Mouse (Mus musculus) monocyte, adult 2 months (primary cell): ENCODE results near the gene Pcca.
A peak's percentile ranks its signal among the peaks of the same experiment; 100 is the strongest.

Experiments
- DNase-seq, 2 experiments: peaks; one replicate each; pipeline ENCODE4 v3.0.0; 2022; ENCODE audit warnings: low spot score in 2 of 2, low read depth in 1 of 2

The Pcca gene

DNA sequence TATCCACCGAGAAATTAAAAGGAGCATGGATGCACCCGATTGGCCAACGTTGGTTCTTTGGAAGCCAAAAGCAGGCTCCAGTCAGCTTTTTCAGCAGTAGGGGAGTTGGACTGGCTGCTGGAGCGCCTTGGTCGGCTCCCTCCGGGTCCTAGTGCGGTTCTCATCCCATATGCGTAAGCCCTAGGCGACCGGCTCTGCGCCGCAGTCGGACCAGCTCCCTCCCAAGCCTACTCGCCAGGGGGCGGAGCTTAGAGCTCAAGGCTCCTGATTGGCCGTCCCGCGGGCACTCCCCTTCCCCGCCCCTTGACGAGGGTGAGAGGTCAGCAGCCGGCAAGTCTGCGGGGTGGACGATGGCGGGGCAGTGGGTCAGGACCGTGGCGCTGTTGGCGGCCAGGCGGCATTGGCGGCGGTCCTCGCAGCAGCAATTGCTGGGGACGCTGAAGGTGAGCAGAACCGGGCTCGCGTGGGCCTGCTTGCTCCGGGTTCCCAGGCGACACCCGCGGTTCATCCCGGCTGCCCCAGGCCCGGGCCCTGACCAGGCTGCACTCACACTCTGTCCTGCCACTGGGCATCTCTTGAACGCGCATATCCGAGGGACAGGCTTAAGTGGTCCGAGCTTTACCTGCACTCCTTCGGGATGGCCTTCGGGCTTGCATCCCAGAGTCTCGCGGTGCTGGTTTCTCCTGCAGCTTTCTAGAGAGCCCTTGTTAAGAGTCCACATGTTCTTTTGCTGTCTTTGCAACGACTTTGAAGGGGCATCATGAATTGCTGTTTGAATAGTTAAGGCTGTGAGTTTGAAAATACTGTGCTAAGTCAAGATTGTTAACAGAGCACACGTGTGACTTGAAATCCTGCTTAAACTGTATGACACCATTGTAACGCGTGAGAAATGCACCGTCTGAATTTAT, at the start of gene Pcca:
Pcca (plus strand) TSS at position 308 of the 908 bp plus-strand sequence.
- peak; percentile 88 to 93 for DNase-seq

DNA sequence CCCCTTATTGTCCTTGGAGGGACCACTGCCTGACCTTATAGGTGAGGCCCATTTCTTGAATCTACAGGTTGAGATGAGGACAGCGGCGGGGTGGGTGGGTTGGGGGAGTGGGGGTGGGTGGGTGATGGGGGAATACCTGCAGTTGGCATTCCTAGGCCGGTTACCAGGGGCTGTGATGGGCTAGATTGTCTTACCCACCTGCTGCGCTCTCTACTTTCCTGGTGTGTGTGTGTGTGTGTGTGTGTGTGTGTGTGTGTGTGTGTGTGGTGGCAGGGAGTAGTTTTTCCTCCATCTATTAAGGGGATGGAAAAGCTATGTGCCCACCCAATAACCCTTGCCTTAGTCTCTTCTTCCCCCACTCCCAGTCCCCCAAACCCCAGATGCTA, 49.7 kb upstream of the Pcca start:
- DNase-seq = no peak

DNA sequence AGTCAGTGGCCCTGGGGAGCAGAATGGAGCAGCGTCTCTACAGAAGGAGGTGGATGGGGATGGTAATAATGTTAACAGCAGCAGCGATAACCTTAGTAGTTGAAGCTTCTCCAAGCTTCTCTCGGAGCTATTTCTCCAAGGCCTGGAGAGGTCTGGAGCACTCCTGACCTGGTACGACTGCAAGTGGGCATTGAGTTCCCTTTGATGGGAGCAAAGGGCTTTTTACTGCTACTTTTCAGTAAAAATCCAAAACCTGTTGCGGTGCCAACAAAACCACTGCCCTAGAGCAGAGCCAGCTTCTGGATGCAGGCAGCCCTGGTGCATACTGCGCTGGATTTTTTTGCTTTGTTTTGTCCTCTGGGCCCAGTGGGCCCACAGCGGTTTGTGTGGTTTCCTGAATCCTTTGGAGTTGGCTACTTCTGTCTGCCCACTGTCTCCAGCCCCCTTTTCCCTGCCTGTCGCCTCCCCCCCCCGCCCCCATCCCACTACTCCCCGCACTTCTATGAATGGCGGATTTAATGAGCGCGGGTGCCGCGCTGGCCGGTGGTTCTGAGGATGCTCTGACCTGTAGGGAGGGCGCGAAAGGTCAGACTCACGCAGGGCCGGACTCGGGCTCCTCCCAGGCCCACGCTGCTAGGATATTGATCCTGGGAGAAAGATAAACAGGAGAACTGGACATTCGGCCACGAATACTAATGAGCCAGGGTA, 49.1 kb upstream of the Pcca start:
- DNase-seq = no peak

DNA sequence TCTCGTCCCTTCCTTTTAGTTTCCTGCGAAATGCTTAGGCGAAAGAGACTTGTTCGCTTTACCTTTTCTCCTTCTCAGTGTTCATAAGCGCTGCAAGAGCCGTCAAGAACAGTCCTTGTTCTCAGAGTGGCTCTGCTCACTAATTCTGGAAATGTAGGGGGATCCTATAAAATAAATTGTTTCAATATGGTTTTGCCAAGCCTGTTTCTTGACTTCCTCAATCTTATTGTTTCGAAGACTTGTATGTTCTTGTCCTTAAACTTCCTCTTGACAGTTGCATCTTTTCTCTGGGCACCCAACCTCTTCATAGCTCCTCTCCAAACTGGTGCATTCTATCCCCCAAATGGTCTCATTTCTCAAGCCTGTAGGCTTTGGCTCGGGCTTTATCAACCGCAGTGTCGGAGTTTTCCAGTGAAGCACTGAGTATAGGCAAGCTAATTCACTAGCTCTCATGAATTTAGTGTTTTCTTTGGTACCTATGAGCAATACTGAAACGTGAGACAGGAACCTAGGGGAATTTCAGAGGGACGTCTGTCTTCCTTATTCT, 48.4 kb upstream of the Pcca start:
- no peak for DNase-seq

DNA sequence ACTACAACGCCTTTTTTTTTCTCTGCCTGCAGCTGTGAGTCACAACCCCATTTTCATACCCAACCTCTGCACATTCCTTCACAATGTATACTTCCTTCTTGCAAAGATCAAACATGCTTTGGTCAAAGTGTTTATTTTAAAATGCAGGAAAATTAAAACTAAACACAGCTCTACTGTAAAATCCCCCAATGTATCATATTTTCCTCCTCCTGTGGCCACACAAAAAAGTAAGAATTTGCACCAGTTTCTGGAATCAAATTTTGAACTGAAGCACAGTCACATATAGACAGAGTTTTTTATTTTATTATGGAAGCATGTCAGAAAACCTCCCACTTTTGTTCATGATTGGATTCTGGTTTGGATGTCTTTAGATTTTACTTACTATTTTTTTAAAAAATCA, 47.5 kb upstream of the Pcca start:
- no peak for DNase-seq

DNA sequence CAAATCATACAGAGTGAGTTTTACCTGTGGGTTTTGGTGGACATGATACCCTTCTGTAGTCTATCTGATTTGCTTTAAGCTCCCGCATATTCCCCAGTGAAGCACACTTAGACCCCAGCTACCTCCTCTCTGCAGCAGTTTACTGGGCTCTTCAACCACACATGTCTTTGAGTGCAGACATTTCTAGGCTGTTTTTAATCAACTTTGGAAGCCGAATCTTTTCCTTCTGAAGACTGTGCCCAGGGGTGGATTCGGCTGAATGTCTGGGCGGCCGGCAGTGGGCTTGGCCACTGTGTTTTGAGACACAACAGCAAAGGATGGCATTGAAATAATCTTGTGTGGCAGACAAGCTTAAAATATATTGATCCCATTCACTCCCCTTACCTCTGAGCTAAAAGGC, 46.8 kb upstream of the Pcca start:
- DNase-seq = no peak

DNA sequence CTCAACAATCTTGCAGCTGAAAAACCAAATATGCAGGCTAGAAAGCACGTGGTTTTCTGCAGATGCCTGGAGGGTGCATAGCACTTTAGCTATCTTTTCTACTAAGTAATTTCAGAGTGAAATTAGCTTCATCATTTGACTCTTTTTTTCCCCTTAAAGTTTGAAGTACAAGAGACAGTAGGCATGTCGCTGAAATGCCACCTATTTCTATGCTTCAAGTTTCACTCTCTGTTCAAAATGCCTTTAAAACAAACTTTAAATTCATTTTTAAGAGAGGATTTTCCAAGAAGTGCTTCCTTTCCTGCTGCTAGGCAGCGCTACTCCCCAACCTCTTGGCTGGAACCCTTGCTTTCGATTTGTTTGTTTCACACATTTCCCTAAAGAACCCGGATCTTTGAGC, 45.1 kb upstream of the Pcca start:
- DNase-seq = no peak

DNA sequence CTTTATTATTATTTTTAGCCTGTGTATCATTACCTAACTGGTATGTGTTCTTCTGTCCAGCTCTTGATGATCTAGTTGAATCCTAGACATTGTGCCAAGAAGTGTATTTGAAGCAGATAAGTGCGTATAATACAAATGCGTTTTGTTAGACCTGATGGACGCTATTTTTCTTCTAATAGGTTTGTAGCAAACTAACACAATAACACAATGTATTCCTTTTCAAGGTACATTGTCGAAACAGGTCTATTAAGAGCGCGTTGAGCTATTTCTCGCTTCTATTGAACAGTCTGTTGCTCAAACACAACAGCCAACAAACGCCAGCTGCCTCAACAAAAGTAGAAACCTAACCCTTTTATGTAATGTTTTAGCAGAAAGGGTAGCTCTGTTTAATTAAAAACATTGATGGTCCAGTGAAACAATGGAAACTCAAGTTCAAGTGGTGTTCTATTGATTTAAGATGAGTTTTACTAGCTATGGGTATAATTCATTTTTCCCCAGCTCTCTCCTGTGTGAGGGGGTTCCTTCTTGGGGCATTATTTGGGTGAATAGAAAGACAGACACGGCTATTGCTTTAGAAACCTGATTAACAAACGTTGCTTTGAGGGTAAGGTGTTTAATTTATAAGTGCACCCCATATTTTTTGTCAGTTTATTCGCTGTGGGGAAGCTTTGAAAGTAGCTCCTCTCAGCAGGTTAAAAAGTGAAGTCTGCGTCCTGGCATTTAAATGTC, 44.3 kb upstream of the Pcca start:
- DNase-seq = no peak

DNA sequence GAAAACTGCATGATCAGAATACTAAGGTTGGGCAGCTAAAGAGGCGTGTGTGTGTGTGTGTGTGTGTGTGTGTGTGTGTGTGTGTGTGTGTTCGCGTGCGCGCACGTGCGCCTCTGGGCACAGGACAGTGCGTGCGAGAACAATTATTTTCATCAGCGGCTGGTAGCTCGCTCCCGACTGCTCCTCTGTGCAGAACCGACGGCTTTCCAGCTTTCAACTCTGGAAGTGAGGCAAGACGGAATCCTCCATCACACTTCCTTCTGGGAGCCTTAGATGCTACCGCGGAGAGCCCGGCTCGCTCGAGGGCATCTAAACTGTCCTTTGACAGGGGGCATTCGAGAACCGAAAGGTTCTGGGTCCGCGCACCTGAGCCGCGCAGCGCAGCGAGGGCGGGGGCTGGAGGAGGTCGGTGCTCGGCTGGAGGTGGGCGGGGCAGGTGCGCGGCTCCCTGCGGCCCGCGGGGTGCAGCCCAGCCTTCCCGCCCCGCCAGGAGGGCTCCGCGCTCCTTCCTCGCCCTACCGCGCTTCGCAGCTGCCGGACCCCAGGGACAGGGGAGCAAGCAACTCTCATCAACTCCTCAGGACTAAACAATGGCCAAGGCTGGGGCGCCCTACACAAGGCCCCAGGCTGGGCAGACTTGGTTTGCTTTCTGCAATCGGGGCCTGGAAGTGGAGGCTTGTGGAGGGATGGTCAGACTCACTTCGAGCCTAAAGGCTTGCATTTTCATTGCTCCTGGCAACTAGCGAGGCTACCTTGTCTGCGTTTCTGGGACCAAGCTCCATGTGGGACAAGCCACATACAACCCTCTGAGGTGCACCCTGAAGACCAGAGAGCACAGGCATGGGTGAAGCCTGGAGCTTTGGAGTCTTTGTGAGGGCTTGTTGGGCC, 43.4 kb upstream of the Pcca start, which contains the start of gene Gm10837:
Gm10837 (plus strand) TSS at position 146 of the 888 bp plus-strand sequence.
- DNase-seq = no peak

DNA sequence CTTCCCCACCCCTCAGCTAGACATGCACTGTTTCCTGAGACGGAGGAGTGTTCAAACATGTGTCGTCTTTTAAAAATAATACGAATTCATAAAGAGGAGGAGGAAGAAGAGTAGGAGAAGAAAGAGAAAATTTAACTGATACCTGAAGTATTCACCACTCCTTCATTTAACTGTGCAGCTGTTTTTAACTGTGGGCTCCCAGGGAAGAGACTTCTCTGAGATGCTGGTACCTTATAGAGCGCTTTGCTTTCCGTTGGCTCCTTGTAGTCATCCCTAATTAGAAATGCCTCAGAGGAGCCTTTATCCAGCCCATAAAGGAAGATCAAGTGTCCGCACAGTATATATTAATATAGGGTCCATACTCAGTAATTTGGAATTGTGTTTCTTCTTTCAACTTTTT, 42.6 kb upstream of the Pcca start:
- no peak for DNase-seq

DNA sequence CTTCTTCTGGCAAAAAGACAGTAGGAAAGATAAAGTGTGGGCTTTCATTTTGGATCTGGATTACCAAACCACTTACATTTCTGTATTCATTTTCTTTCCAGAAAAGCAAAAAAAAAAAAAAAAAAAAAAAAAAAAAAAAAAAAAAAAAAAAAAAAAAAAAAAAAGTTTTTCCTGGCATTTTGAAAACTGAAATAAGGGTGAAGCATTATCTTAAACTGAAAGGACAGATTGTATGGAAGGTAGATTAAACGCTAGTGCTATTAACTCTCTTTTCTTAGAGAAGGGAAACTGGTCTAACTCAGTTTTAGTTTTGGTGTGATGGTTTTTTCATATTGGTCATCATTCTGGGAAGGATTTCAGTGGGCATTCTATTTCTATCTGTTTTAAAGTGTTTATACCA, 42.1 kb upstream of the Pcca start:
- no peak for DNase-seq

DNA sequence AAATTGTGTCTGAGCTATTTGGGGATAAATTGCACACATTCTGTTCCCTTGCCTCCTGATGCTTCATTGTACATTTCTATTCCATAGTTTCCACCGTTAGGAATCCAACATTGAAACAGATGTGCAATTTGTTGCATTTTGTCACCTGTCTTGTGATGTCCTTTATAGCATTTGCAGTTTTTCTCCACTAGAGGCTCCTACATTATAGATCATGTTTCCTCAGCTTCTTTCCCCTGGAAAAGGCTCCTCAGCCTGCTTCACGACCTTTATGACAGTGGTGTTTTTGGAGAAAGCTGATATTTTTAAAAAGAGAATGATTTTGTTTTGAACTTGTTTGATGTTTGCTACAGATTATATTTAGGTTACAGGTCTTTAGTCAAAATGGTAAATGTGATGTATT, 25.1 kb upstream of the Pcca start:
- DNase-seq = no peak

DNA sequence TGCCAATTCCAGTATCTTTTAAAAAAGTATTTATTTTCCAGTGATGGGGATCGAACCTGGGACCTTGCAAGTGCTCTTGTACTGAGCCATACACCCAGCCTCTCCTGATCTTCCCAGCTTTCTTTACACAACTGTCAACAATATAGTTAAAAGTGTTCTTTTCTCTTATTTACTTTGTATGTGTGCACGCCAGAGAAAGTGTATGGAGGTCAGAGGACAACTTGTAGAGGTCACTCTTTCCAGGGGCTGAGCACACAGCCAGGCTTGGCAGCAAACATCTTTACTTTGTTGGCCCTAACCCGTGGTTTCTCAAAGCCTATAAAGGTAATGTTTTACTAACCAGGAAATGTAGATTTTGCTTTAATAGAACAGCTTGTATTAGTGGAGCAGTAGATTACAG, 22.6 kb upstream of the Pcca start:
- no peak for DNase-seq

DNA sequence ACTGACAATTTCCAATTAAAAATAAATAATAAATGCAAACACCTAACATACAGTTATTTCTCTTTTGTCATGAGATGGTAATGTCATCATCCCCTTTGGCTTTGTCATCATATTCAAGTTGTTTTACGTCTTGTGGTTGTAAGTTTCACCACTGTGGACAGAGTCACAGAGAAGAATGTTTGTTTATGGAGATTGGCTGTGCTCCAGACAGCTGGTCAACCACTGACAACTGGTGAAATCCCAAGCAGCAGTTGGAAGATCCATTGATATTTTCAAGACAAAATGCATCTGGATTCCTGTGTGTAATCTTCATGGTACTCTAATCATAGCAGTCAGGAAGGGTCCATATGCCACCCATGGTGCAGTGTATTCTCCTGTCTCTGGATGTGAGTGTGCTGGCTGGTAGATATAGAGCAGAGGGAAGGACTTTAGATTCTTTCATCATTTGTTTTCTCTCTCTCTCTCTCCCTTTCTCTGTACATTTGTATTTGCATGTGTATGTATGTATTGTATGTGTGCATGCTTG, 20.6 kb upstream of the Pcca start:
- no peak for DNase-seq

DNA sequence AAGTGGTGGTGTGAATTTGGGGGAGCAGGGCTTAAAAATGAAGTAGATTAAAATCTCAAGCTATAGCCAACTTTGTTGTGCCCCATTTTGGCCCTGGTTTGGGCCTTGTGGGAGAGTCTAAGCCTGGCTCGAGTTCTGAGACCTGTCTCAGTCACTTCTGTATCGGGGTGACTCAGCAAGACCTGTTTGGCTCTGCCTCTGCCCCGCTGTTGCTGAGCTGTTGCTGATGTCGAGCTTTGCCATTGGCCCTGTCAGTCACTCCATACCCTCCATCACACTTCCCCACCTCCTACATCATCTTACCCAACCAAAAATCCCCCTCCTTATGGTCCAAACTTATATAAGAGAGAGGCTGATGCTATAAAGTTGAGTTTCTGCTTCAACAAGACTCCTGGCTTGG, 5.6 kb upstream of the Pcca start:
- DNase-seq = no peak

DNA sequence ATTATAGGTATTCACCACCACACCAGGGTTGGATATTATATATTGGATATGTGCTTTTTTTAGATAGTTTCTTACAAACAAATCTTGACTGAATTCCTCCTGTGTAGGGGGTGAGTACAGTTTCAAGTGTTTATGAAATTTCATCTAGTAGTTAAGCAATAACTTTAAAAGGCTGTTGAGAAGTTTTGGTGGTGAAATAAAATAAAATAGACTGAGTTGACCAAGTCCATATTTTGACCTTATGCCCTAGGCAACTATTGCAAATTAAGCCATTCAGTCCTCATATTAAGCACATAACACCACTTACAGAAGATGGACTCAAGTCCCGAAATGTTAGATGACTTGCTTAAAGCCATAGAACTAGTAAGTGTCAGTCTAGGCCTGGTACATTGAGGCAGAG, 1.9 kb downstream of the Pcca start:
- DNase-seq = no peak

DNA sequence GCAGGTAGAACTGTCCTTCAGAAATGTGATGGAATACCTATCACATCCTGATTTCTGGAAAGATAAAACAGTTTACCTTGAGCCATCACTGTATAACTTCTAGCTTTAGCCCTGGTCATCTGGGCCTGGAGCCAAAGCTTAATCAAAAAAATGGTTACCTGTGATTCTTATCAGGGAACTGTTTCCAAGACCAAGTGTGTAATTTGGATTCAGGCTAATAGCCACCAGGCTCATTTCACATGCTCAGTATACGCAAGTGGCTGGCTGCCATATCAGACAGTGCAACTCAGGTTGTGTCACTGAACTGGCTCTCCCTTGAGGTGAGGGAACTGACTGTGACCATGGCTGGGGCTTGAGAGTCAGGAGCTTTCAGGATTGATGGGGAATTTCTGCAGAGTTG, 14.3 kb downstream of the Pcca start:
- DNase-seq = no peak

DNA sequence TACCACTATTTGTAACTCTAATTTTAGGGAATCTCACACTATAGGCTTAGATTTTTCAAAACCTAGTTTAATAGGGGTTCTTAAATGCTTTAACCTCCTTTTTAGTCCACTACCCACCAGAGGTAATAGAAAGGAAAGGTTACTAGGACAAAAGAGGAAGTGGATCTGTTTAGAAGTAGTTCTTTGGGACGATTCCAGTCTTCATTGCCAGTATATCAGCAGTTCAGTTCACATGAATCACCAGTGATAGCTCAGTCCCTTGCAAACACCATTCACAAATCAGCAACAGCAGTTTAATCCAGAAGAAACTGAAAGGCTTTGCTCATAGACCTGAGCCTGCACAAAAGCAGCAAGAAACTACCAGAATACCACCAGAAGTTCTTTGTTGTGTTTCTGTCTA, 14.8 kb downstream of the Pcca start:
- no peak for DNase-seq

DNA sequence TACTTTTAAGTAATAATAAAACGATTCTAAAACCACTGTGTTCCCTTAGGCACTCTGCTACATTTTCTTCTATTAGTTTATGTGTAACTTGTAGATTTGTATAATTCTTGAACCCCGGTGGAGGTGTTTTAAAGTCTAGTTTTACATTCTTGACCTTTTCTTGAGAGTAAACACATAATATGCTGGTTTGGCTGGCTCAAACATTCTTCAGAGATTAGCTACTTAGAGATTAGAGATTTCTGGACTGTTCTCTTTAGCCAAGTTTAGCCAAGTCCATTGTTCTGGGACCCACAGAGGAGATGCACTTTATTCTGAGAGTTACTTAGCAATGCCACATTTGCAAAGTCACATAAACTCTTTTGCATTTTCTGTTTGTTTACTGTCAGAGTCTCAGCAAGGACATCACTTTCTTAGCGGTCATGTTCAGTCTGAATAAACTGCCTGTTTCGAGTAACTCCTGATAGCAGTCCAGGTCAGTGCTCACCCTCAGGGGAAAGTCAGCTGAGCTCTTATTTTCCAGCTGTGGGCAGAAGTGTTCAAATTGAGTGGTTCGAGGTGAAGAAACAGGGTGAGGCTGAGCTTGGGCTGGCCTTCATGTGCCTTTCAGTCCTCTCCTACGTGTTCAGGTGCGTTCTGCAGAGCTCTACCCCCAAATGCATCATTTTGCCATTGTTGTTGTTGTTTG, 18.8 kb downstream of the Pcca start:
- no peak for DNase-seq

DNA sequence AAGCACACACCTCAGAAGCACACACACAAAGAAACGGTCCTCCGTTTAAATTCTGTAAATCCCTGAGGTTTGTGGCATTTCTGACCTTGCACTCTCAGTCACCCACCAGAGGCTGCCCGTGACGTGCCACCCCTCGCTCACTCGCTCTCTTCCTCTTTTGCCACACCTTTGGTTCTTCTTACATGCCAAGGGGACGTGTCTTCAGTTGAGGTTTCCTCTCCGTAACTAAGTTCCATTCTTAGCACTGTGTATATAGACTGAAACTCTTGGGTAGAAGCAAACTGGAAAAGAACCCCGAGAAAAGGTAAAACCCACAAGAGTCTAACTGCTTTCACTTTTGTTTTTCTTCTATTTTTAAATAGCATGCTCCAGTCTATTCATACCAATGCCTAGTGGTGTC, 23.2 kb downstream of the Pcca start:
- DNase-seq = no peak
